Mouse (Mus musculus): ENCODE measurements around the gene Tpm3.
"Not testable (repeated sequence)": the region's sequence is repeated elsewhere in the genome, so short reads cannot be mapped to it uniquely, and the experiment has no call there.

Tpm3 gene

GRCm38 (mm10) chr3:90083698-90084324 is 11.4 kb downstream of the Tpm3 start:
- DNase-seq (ENCODE audit: low spot score): no peak

GRCm38 (mm10) chr3:90084790-90085189 is 12.3 kb downstream of the Tpm3 start:
- DNase-seq (ENCODE audit: low spot score): no peak

- DNase-seq (ENCODE audit: low spot score): no peak
Measured at GRCm38 (mm10) chr3:90085281-90085680, 12.8 kb downstream of the Tpm3 start.

GRCm38 (mm10) chr3:90086068-90086467 is 13.6 kb downstream of the Tpm3 start:
- DNase-seq (ENCODE audit: low spot score): no peak

- no peak for DNase-seq (ENCODE audit: low spot score)
Measured at GRCm38 (mm10) chr3:90088617-90089016, 16.2 kb downstream of the Tpm3 start.

- DNase-seq (ENCODE audit: low spot score): no peak
Measured at GRCm38 (mm10) chr3:90090892-90091291, 18.4 kb downstream of the Tpm3 start.

- no peak for DNase-seq (ENCODE audit: low spot score)
Measured at GRCm38 (mm10) chr3:90094453-90094852, 22.0 kb downstream of the Tpm3 start.

- DNase-seq (ENCODE audit: low spot score): no peak
Measured at GRCm38 (mm10) chr3:90097928-90098327, 25.5 kb downstream of the Tpm3 start.

GRCm38 (mm10) chr3:90101010-90101409 is 28.6 kb downstream of the Tpm3 start:
- no peak for DNase-seq (ENCODE audit: low spot score)

- no peak for DNase-seq (ENCODE audit: low spot score)
Measured at GRCm38 (mm10) chr3:90101673-90102072, 29.2 kb downstream of the Tpm3 start.

GRCm38 (mm10) chr3:90102239-90102638 is 29.8 kb downstream of the Tpm3 start:
- no peak for DNase-seq (ENCODE audit: low spot score)

- no peak for DNase-seq (ENCODE audit: low spot score)
Measured at GRCm38 (mm10) chr3:90103176-90103575, 30.7 kb downstream of the Tpm3 start.

- DNase-seq (ENCODE audit: low spot score): no peak
Measured at GRCm38 (mm10) chr3:90103938-90104337, 31.5 kb downstream of the Tpm3 start, which contains the start of gene Nup210l. Nup210l (plus strand) TSS chr3:90104132.

- no peak for DNase-seq (ENCODE audit: low spot score)
Measured at GRCm38 (mm10) chr3:90111706-90112105, 39.3 kb downstream of the Tpm3 start.

GRCm38 (mm10) chr3:90114342-90114741 is 41.9 kb downstream of the Tpm3 start:
- no peak for DNase-seq (ENCODE audit: low spot score)

- no peak for DNase-seq (ENCODE audit: low spot score)
Measured at GRCm38 (mm10) chr3:90115526-90115925, 43.1 kb downstream of the Tpm3 start.

GRCm38 (mm10) chr3:90118132-90118790 is 45.8 kb downstream of the Tpm3 start:
- DNase-seq (ENCODE audit: low spot score): no peak

GRCm38 (mm10) chr3:90122036-90122435 is 49.6 kb downstream of the Tpm3 start:
- not testable (repeated sequence) for DNase-seq (ENCODE audit: low spot score)

- DNase-seq (ENCODE audit: low spot score): no peak
Measured at GRCm38 (mm10) chr3:90125710-90126109, 53.3 kb downstream of the Tpm3 start.

GRCm38 (mm10) chr3:90127881-90128280 is 55.4 kb downstream of the Tpm3 start:
- DNase-seq (ENCODE audit: low spot score): no peak

GRCm38 (mm10) chr3:90132745-90133144 is 60.3 kb downstream of the Tpm3 start:
- no peak for DNase-seq (ENCODE audit: low spot score)

- DNase-seq (ENCODE audit: low spot score): no peak
Measured at GRCm38 (mm10) chr3:90133331-90133730, 60.9 kb downstream of the Tpm3 start.

GRCm38 (mm10) chr3:90134483-90134882 is 62.0 kb downstream of the Tpm3 start:
- DNase-seq (ENCODE audit: low spot score): no peak

- DNase-seq (ENCODE audit: low spot score): no peak
Measured at GRCm38 (mm10) chr3:90134993-90135392, 62.5 kb downstream of the Tpm3 start.

All from spleen, adult 12 weeks (tissue).